Mouse (Mus musculus) liver, adult 2 months (tissue): Measurements from ENCODE around the gene Ldb1. TPM values are rescaled to one million over a fixed set of nuclear protein-coding genes. Genes with fewer than 3 reads are reported as not detected.

Source experiments
- DNase-seq: peaks from one replicate; pipeline ENCODE4 v3.0.0-alpha.2; 2011; ENCODE audit warnings: low read depth, low spot score; ENCODE audit errors: extremely low read depth
- H3K27ac ChIP-seq: fragments of 200-500 bp; replicated peaks from 2 replicates; pipeline ENCODE4 v1.5.1; 2012; ENCODE audit warnings: low read depth, mild to moderate bottlenecking, control low read depth, inconsistent platforms, low read length; ENCODE audit not compliant: insufficient read depth
- H3K27me3 ChIP-seq: fragments of 200-500 bp; 2 replicates; pipeline ENCODE4 v1.6.1; 2012; ENCODE audit warnings: mild to moderate bottlenecking, moderate library complexity, low read length, inconsistent platforms; ENCODE audit not compliant: control insufficient read depth, insufficient read depth
- H3K36me3 ChIP-seq: fragments of 200-500 bp; 2 replicates; pipeline ENCODE4 v1.6.1; 2012; ENCODE audit warnings: low read length, inconsistent platforms; ENCODE audit not compliant: control insufficient read depth, insufficient read depth
- H3K4me1 ChIP-seq: fragments of 200-500 bp; 2 replicates; pipeline ENCODE4 v1.6.1; 2011; ENCODE audit warnings: low read length; ENCODE audit not compliant: control insufficient read depth, insufficient read depth
- H3K4me3 ChIP-seq: fragments of 200-500 bp; 2 replicates; pipeline ENCODE4 v1.5.1; 2011; ENCODE audit warnings: low read depth, mild to moderate bottlenecking, control low read depth, low read length, moderate library complexity; ENCODE audit not compliant: insufficient read depth
- H3K79me2 ChIP-seq: fragments of 200-500 bp; 2 replicates; pipeline ENCODE4 v1.6.1; 2012; ENCODE audit warnings: inconsistent platforms, mild to moderate bottlenecking, low read length, moderate library complexity; ENCODE audit not compliant: control insufficient read depth, insufficient read depth
- H3K9ac ChIP-seq: fragments of 200-500 bp; 2 replicates; pipeline ENCODE4 v1.6.1; 2012; ENCODE audit warnings: low read depth, mild to moderate bottlenecking, control low read depth, inconsistent platforms, low read length
- CTCF ChIP-seq: fragments of 200-500 bp; IDR thresholded peaks from 2 replicates; pipeline ENCODE4 v1.5.1; 2011; ENCODE audit warnings: low read depth, low read length, control low read depth
- POLR2A ChIP-seq: fragments of 200-500 bp; IDR thresholded peaks from 2 replicates; pipeline ENCODE4 v1.6.1; 2011; ENCODE audit warnings: low read length, control low read depth; ENCODE audit not compliant: insufficient read depth; ENCODE audit errors: extremely low read depth
- WGBS: fragments of 180-500 bp; shearing (Covaris S2); methylation state at CpG from one replicate; pipeline ENCODE4 v1.1.7; 2018; 5-methylcytosine and 5-hydroxymethylcytosine counted together
- polyA plus RNA-seq: library from polyadenylated mRNA; depleted of rRNA; stranded (reverse); fragments of >200 nt; gene quantifications from 2 replicates; pipeline ENCODE4 v1.2.3, GENCODE M21; 2012
- total RNA-seq: library from RNA; depleted of rRNA; stranded (reverse); fragments of >200 nt; gene quantifications from 2 replicates; pipeline ENCODE4 v1.2.3, GENCODE M21; 2014

Gene Ldb1
- total and polyA plus RNA-seq, 2 experiments = 14.9 to 42.1 TPM

GRCm38 (mm10) chr19:46029652-46030051 lies 15.4 kb downstream of the Ldb1 start:
- WGBS = 24% methylated on average over 1 of the region's 1 CpGs
- no peaks in the 10 kb centered on the region for H3K79me2 ChIP-seq
- no peak overlapping the region for H3K4me3 ChIP-seq
- H3K27me3 ChIP-seq = no peaks in the 10 kb centered on the region
- DNase-seq = peak; percentile 76
- H3K27ac ChIP-seq = peak overlapping the region; percentile 65
- H3K9ac ChIP-seq = no peak overlapping the region
- TF ChIP-seq CTCF (no peak), POLR2A (no peak)
- H3K36me3 ChIP-seq = peaks cover 8% of the 10 kb centered on the region
- peaks cover 14% of the 10 kb centered on the region for H3K4me1 ChIP-seq

GRCm38 (mm10) chr19:46028747-46029320 lies 16.2 kb downstream of the Ldb1 start:
- TF ChIP-seq CTCF = peak; percentile 22; the same call in 1 of the 2 replicates
- TF ChIP-seq POLR2A = no peak
- peaks cover 14% of the 10 kb centered on the region for H3K4me1 ChIP-seq
- no peak overlapping the region for H3K4me3 ChIP-seq
- no peak for DNase-seq
- H3K9ac ChIP-seq = no peak overlapping the region
- H3K36me3 ChIP-seq = peaks cover 4% of the 10 kb centered on the region; the same call in 1 of the 2 replicates
- WGBS = 83% methylated on average over 11 of the region's 11 CpGs
- H3K27me3 ChIP-seq = no peaks in the 10 kb centered on the region
- H3K79me2 ChIP-seq = no peaks in the 10 kb centered on the region
- no peak overlapping the region for H3K27ac ChIP-seq

GRCm38 (mm10) chr19:46026567-46026966 lies 18.4 kb downstream of the Ldb1 start:
- WGBS = 26% methylated on average over 8 of the region's 8 CpGs
- Histone ChIP-seq H3K36me3 (no peaks in the 10 kb centered on the region), H3K4me1 (peaks cover 9% of the 10 kb centered on the region), H3K9ac (no peak overlapping the region), H3K4me3 (no peak overlapping the region), H3K79me2 (no peaks in the 10 kb centered on the region), H3K27ac (no peak overlapping the region), H3K27me3 (no peaks in the 10 kb centered on the region)
- DNase-seq = no peak
- TF ChIP-seq POLR2A (no peak), CTCF (no peak)

GRCm38 (mm10) chr19:46024959-46025358 lies 20.1 kb downstream of the Ldb1 start:
- Histone ChIP-seq H3K4me3 (no peak overlapping the region), H3K9ac (no peak overlapping the region), H3K36me3 (no peaks in the 10 kb centered on the region), H3K27ac (no peak overlapping the region), H3K79me2 (no peaks in the 10 kb centered on the region), H3K4me1 (peaks cover 6% of the 10 kb centered on the region), H3K27me3 (no peaks in the 10 kb centered on the region)
- no peak for TF ChIP-seq CTCF
- no peak for TF ChIP-seq POLR2A
- 87% methylated on average over 6 of the region's 6 CpGs for WGBS
- no peak for DNase-seq

GRCm38 (mm10) chr19:46016023-46016422 lies 29.0 kb downstream of the Ldb1 start:
- Histone ChIP-seq H3K27me3 (no peaks in the 10 kb centered on the region), H3K79me2 (no peaks in the 10 kb centered on the region), H3K9ac (no peak overlapping the region), H3K4me3 (no peak overlapping the region), H3K27ac (no peak overlapping the region), H3K4me1 (no peaks in the 10 kb centered on the region), H3K36me3 (no peaks in the 10 kb centered on the region)
- 93% methylated on average over 2 of the region's 2 CpGs for WGBS
- no peak for TF ChIP-seq POLR2A
- no peak for TF ChIP-seq CTCF
- DNase-seq = no peak

- Histone ChIP-seq H3K79me2 (no peaks in the 10 kb centered on the region), H3K4me3 (no peak overlapping the region), H3K9ac (no peak overlapping the region), H3K4me1 (no peaks in the 10 kb centered on the region), H3K27ac (no peak overlapping the region), H3K36me3 (no peaks in the 10 kb centered on the region), H3K27me3 (no peaks in the 10 kb centered on the region)
- peak; percentile 76 for DNase-seq
- 28% methylated on average over 12 of the region's 12 CpGs for WGBS
- TF ChIP-seq CTCF (peak; percentile 98), POLR2A (no peak)
Observed at GRCm38 (mm10) chr19:46014572-46015178, 30.3 kb downstream of the Ldb1 start.
